Mouse (Mus musculus) CH12.LX (cell line): ENCODE measurements around the gene Hsdl1.

Experiments
- CTCF ChIP-seq, 2 experiments: IDR thresholded peaks in 1 of 2; conservative IDR thresholded peaks in 1 of 2; 2 replicates each; pipeline ENCODE4 v1.5.1; 2011 to 2012; ENCODE audit warnings: low read depth in 2 of 2, low read length in 2 of 2, improper control_type of control experiment in 1 of 2, inconsistent platforms in 1 of 2, mild to moderate bottlenecking in 1 of 2, moderate library complexity in 1 of 2
- ELF1 ChIP-seq: IDR thresholded peaks from 2 replicates; pipeline ENCODE4 v1.6.1; 2014; ENCODE audit warnings: low read depth, mild to moderate bottlenecking, inconsistent platforms, low read length, improper control_type of control experiment
- EP300 ChIP-seq: IDR thresholded peaks from 2 replicates; pipeline ENCODE4 v1.6.1; 2011; ENCODE audit warnings: low read length, improper control_type of control experiment
- POLR2A ChIP-seq: IDR thresholded peaks from 2 replicates; pipeline ENCODE4 v1.6.1; 2011; ENCODE audit warnings: low read depth, mild to moderate bottlenecking, improper control_type of control experiment, low read length
- SIN3A ChIP-seq: IDR thresholded peaks from 2 replicates; pipeline ENCODE4 v1.6.1; 2012; ENCODE audit warnings: low read length, improper control_type of control experiment, inconsistent platforms

- TF ChIP-seq POLR2A, result no peak
- no peak for TF ChIP-seq SIN3A
- TF ChIP-seq ELF1, result no peak
- TF ChIP-seq EP300, result no peak
- no peak for TF ChIP-seq CTCF (conservative IDR thresholded peaks at IDR 0.05 in 1 of 2, IDR thresholded peaks at IDR 0.05 in 1 of 2; ENCODE audit: low read depth in 2 of 2, low read length in 2 of 2)
These were observed 4.1 kb upstream of the Hsdl1 start for GRCm38 (mm10) chr8:119579096-119579495.
